Mouse (Mus musculus): ENCODE results near the gene Gdpgp1. TPM values are rescaled to one million over a fixed set of nuclear protein-coding genes. Genes with fewer than 3 reads are reported as not detected.

The Gdpgp1 gene
- polyA plus RNA-seq, 1 experiment, result 1.6 TPM

GRCm38 (mm10) chr7:80198863-80199262 lies 33.8 kb upstream of the Gdpgp1 start:
- no peaks in the 10 kb centered on the region for H3K27me3 ChIP-seq (replicated peaks)
- H3K36me3 ChIP-seq (replicated peaks; ENCODE audit: low read length), result peaks cover 47% of the 10 kb centered on the region
- H3K4me1 ChIP-seq, result peaks cover 82% of the 10 kb centered on the region
- no peak for TF ChIP-seq FLI1 (IDR thresholded peaks at IDR 0.05; ENCODE audit: low read length)
- no peak for TF ChIP-seq GATA1 (IDR thresholded peaks at IDR 0.05; ENCODE audit: borderline replicate concordance, low read length)
- H3K4me3 ChIP-seq (replicated peaks), result peak overlapping the region; percentile 98
- no peaks in the 10 kb centered on the region for H3K9me3 ChIP-seq

DNA sequence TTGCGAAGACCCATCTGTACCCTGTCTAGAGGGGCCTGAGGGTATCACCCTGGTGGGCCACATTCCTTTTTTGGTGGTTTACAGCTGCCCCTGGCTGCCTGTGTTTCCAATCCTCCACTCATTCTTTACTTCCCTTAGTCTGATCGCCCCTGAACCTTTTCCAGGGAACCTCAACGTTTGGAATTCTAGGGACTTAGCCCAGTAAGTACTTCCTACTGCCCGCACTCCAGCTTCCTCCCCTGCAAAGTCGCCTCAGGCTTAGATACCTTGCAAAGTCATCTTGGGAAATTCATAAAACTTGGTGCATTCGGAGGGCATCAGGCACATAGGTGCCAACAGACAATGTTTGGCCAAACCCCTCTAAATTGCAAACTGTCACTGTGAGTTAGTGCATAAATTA lies 33.4 kb upstream of the Gdpgp1 start:
- H3K4me1 ChIP-seq, result peaks cover 82% of the 10 kb centered on the region
- peak overlapping the region; percentile 98 for H3K4me3 ChIP-seq (replicated peaks)
- no peaks in the 10 kb centered on the region for H3K9me3 ChIP-seq
- H3K27me3 ChIP-seq (replicated peaks), result no peaks in the 10 kb centered on the region
- H3K36me3 ChIP-seq (replicated peaks; ENCODE audit: low read length), result peaks cover 52% of the 10 kb centered on the region
- TF ChIP-seq FLI1 (IDR thresholded peaks at IDR 0.05; ENCODE audit: low read length), result no peak
- TF ChIP-seq GATA1 (IDR thresholded peaks at IDR 0.05; ENCODE audit: borderline replicate concordance, low read length), result no peak

DNA sequence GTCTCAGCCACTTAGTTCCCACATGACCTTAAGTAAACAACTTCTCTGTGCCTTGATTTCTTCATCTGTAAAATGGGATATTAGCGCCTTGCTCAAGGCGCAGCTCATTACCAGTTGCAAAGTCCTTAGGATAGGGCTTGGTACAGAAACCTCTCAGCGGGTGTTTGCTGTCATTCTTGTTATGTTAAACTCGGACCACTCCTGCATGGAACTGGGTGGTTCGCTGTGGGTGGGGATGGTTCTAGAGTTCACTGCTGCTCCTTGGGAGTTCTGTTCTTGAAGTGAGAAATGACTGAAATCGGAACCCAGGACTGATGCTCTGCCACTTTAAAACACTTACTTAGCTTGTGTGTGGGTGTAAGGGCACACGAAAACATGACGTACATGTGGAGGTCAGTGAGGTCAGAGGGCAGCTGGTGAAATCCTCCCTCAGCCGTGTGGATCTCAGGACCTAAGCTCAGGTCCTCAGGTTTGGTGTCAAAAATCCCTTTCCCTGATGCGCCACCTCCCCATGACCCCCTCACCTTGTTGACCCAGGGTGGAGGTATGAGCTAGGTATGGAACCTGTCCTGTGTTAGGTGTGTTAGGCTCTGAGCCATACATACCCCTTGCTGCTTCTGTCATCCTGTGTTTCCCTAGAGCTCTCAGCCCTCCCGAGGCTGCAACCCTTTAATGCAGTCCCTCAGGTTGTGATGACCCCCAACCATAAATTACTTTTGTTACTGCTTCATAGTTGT lies 32.6 kb upstream of the Gdpgp1 start:
- peaks cover 82% of the 10 kb centered on the region for H3K4me1 ChIP-seq
- no peaks in the 10 kb centered on the region for H3K9me3 ChIP-seq
- peak overlapping the region; percentile 98 for H3K4me3 ChIP-seq (replicated peaks)
- H3K27me3 ChIP-seq (replicated peaks), result no peaks in the 10 kb centered on the region
- TF ChIP-seq GATA1 (IDR thresholded peaks at IDR 0.05; ENCODE audit: borderline replicate concordance, low read length) (no peak), FLI1 (IDR thresholded peaks at IDR 0.05; ENCODE audit: low read length) (no peak)
- H3K36me3 ChIP-seq (replicated peaks; ENCODE audit: low read length), result peaks cover 59% of the 10 kb centered on the region

GRCm38 (mm10) chr7:80200588-80200945 lies 32.1 kb upstream of the Gdpgp1 start:
- Histone ChIP-seq H3K27me3 (replicated peaks) (no peaks in the 10 kb centered on the region), H3K36me3 (replicated peaks; ENCODE audit: low read length) (peaks cover 64% of the 10 kb centered on the region), H3K4me1 (peaks cover 82% of the 10 kb centered on the region), H3K4me3 (replicated peaks) (peak overlapping the region; percentile 98), H3K9me3 (no peaks in the 10 kb centered on the region)
- TF ChIP-seq GATA1 (IDR thresholded peaks at IDR 0.05; ENCODE audit: borderline replicate concordance, low read length) (no peak), FLI1 (IDR thresholded peaks at IDR 0.05; ENCODE audit: low read length) (no peak)

- Histone ChIP-seq H3K36me3 (replicated peaks; ENCODE audit: low read length) (peaks cover 69% of the 10 kb centered on the region), H3K4me1 (peaks cover 84% of the 10 kb centered on the region), H3K9me3 (no peaks in the 10 kb centered on the region), H3K4me3 (replicated peaks) (peak overlapping the region; percentile 98), H3K27me3 (replicated peaks) (no peaks in the 10 kb centered on the region)
- TF ChIP-seq GATA1 (IDR thresholded peaks at IDR 0.05; ENCODE audit: borderline replicate concordance, low read length) (no peak), FLI1 (IDR thresholded peaks at IDR 0.05; ENCODE audit: low read length) (no peak)
Measured at GRCm38 (mm10) chr7:80200963-80201539, 31.6 kb upstream of the Gdpgp1 start.

- H3K9me3 ChIP-seq, result no peaks in the 10 kb centered on the region
- no peak for TF ChIP-seq FLI1 (IDR thresholded peaks at IDR 0.05; ENCODE audit: low read length)
- no peak for TF ChIP-seq GATA1 (IDR thresholded peaks at IDR 0.05; ENCODE audit: borderline replicate concordance, low read length)
- no peaks in the 10 kb centered on the region for H3K27me3 ChIP-seq (replicated peaks)
- H3K36me3 ChIP-seq (replicated peaks; ENCODE audit: low read length), result peaks cover 79% of the 10 kb centered on the region
- H3K4me1 ChIP-seq, result peaks cover 87% of the 10 kb centered on the region
- H3K4me3 ChIP-seq (replicated peaks), result peak overlapping the region; percentile 98
Measured at GRCm38 (mm10) chr7:80201888-80202540, 30.7 kb upstream of the Gdpgp1 start.

DNA sequence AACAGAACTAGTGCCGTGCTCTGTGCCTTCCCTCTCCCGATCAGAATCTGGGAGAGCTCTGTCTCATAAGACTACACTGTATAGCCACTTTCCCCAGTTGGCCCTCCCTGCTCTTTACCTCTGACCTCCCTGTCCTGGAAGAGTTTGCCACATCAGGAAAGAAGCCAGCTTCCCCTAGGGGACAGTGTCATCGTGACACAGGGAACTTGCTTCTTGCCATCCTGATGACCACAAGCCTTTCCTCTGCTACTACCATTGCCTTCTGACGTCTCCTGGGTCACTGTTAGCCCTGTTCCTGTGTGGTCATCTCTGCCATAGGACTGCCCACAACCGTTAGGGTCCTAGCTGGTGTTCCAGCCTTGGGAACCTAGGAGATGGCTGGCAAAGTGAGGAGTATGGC lies 29.7 kb upstream of the Gdpgp1 start:
- TF ChIP-seq GATA1 (IDR thresholded peaks at IDR 0.05; ENCODE audit: borderline replicate concordance, low read length) (no peak), FLI1 (IDR thresholded peaks at IDR 0.05; ENCODE audit: low read length) (no peak)
- Histone ChIP-seq H3K4me3 (replicated peaks) (peak overlapping the region; percentile 98), H3K36me3 (replicated peaks; ENCODE audit: low read length) (peaks cover 88% of the 10 kb centered on the region), H3K27me3 (replicated peaks) (no peaks in the 10 kb centered on the region), H3K4me1 (peaks cover 87% of the 10 kb centered on the region), H3K9me3 (no peaks in the 10 kb centered on the region)

DNA sequence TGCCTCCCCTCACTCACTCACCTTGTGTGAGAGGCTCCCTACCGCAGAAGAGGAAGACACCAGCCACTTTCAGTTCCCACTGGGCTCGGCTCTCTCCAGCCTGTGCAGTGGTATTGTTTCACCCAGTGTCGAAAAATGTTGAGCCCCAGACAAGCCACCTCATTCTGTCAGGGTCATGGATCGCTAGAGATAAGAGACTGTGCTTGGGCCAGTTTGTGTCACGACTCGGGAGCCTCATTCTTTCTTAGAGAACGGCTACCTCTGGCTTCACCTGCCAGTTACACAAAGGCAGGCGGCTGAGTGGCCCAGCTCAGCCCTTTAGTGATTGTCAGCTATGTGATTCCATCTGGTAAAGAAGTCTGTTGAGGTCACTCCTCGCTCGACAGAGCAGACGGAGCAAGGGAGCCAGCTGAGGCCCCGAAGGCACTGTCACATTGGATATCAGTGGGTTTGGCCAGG lies 29.0 kb upstream of the Gdpgp1 start:
- Histone ChIP-seq H3K27me3 (replicated peaks) (no peaks in the 10 kb centered on the region), H3K4me1 (peaks cover 94% of the 10 kb centered on the region), H3K4me3 (replicated peaks) (peak overlapping the region; percentile 98), H3K36me3 (replicated peaks; ENCODE audit: low read length) (peaks cover 91% of the 10 kb centered on the region), H3K9me3 (no peaks in the 10 kb centered on the region)
- TF ChIP-seq FLI1 (IDR thresholded peaks at IDR 0.05; ENCODE audit: low read length), result no peak
- no peak for TF ChIP-seq GATA1 (IDR thresholded peaks at IDR 0.05; ENCODE audit: borderline replicate concordance, low read length)

DNA sequence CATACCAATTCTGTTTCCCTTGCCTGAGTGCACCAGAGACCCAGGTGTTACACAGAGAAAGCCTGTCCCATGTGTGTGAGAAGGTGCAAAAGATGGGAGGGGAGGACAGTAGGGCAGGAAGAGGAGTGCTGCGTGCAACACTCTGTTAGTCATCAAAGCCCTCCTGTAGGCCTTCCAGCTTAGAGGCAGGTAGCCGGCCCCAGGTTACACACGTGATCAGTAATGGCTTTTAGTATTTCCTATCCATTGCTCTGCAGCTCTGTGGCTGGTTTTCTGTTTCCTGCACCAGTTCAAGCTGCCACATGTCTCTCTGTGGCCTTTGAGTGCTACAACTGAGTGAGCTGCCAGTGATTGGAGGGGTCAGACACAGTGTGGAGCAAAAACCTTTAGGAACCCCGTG lies 28.3 kb upstream of the Gdpgp1 start:
- Histone ChIP-seq H3K27me3 (replicated peaks) (no peaks in the 10 kb centered on the region), H3K4me3 (replicated peaks) (peak overlapping the region; percentile 98), H3K9me3 (no peaks in the 10 kb centered on the region), H3K36me3 (replicated peaks; ENCODE audit: low read length) (peaks cover 88% of the 10 kb centered on the region), H3K4me1 (peaks cover 100% of the 10 kb centered on the region)
- TF ChIP-seq GATA1 (IDR thresholded peaks at IDR 0.05; ENCODE audit: borderline replicate concordance, low read length) (no peak), FLI1 (IDR thresholded peaks at IDR 0.05; ENCODE audit: low read length) (no peak)

DNA sequence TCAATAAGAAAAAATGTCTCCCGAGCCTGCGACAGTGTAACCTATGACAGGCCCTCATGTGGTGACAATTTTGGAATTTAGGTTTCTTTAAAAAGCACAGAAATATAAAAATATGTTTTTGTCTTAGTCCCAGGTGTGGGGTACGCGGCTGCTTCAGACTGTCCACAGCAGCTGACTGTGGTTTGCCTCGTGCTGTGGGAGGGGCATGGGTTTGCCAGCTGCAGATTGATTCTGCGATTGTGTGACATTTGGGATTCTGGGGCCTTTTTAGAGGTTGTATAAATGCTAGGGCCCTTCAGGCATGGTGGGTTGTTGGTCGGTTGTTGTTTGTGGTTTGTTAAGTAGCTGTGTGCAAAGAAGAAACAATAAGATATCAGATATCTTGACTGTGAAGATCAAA lies 27.7 kb upstream of the Gdpgp1 start:
- Histone ChIP-seq H3K4me1 (peaks cover 100% of the 10 kb centered on the region), H3K27me3 (replicated peaks) (no peaks in the 10 kb centered on the region), H3K4me3 (replicated peaks) (peak overlapping the region; percentile 98), H3K36me3 (replicated peaks; ENCODE audit: low read length) (peaks cover 83% of the 10 kb centered on the region), H3K9me3 (no peaks in the 10 kb centered on the region)
- TF ChIP-seq FLI1 (IDR thresholded peaks at IDR 0.05; ENCODE audit: low read length), result no peak
- TF ChIP-seq GATA1 (IDR thresholded peaks at IDR 0.05; ENCODE audit: borderline replicate concordance, low read length), result no peak
